Mouse (Mus musculus) 416B (cell line): Measurements from ENCODE around the gene Nme4.
A peak's percentile ranks its signal among the peaks of the same experiment; 100 is the strongest.

ENCODE experiments used
- DNase-seq: peaks from one replicate; pipeline ENCODE4 v3.0.0; 2011; ENCODE audit warnings: low read depth

Nme4 gene

DNA sequence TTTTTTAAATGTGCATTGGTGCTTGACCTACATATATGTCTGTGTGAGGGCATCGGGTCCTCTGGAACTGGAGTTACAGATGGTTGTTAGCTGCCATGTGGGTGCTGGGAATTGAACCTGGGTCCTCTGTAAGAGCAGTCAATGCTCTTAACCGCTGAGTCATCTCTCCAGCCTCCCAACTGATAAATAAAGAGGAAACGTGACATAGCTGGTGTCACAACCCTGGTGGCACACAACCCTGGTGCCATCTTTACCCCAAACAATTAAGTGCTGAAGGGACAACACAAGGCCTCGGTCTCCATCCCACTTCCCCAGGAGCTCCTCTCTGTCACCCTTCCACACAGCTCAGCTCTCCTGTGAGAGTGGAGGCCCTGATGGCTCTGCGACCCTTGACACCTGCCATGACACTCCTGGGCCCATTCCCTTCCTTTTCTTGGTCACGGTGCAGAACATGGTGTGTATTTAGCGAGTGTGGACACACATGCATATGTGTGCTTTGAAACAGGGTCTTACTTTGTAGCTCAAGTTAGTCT, 28.8 kb downstream of the Nme4 start:
- DNase-seq, result peak; percentile 39

DNA sequence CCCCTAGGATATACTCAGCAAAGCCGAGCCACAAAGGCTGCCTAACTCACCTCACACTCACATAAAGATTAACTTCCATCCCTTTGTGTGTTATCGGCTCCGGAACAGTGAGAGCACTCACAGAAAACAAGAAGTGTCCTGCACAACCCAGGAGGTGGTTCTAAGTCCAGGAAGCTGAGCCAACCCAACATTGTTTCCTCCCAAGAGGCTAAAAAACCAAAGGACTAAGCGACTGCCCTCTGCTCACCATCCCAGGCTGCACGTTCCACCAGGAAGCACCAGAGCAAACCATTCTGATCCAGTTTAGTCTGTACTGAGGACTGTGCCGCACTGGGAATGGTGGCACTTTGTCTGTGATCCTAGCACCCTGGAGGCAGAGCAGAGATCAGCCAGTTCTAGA, 30.5 kb downstream of the Nme4 start:
- DNase-seq, result no peak

DNA sequence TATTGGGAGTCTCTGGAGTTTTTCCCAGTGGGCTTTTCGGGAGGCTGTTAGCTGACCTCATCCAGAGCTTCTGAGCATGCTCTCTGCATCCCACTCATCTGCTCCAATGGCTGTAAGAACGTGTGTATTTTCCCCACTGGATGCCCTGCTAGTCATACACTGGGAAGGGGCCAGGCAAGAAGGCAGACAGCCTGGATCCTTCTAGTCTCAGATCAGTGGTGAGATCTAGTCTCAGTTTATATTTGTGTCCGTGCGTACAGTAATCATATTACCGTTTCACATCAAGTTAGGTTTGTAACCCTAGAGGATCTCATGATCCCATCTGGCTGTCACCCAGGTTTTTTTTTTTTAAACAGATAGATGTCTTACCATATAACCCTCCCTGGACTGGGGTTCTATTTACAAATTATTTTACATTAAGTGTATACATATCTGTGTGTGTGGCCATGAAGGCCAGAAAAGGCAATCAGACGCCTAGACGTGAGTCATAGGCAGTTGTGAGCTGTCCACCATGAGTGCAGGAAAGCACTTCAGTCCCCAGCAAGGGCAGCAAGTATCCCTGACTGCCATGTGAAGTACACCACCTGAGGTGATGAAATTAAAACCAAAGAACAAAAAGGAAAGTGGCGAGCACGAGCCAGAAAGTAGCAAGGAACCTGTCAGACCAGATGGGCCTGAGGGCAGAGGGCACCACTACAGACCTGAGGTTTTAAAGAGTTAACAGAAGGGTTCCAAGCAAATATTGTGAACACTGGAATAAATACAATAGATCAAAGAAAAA, 37.4 kb downstream of the Nme4 start:
- no peak for DNase-seq

DNA sequence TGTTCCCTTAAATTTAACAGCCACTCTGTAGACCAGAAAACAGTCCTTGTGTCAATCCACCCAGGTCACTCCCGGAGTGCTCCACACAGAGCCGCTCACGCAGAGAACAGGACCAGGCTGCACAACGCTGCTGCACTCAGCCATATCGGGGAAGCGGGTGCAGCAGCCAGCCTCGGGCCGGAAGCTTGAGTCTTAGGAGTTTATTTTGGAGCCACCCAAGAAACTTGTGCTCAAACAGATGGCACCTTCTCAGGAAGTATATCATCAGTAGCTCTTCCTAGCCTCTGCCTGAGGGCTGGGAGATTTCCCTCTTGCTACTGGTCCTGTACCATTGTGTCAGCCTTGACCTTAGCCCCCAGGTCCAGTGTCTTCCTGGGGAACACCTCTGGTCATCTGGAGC, 38.1 kb downstream of the Nme4 start:
- no peak for DNase-seq

DNA sequence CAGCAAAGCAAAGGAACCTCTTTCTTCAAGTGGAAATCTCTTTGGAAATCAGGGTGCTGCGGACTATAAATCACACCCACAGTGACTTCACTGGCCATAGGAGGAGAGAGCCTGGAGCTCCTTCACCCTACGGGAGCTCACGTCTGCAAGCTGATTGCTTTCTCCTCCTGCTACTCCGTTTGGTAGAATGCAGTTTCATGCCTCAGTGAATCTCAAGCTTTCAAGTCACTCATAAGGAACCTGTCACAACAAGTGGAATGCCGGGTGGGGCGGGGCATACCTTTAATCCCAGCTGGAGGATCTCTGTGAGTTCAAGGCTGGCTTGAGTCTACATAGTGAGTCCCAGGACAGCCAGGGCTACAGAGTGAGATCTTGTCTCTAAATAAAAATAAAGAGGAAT, 40.2 kb downstream of the Nme4 start:
- no peak for DNase-seq

DNA sequence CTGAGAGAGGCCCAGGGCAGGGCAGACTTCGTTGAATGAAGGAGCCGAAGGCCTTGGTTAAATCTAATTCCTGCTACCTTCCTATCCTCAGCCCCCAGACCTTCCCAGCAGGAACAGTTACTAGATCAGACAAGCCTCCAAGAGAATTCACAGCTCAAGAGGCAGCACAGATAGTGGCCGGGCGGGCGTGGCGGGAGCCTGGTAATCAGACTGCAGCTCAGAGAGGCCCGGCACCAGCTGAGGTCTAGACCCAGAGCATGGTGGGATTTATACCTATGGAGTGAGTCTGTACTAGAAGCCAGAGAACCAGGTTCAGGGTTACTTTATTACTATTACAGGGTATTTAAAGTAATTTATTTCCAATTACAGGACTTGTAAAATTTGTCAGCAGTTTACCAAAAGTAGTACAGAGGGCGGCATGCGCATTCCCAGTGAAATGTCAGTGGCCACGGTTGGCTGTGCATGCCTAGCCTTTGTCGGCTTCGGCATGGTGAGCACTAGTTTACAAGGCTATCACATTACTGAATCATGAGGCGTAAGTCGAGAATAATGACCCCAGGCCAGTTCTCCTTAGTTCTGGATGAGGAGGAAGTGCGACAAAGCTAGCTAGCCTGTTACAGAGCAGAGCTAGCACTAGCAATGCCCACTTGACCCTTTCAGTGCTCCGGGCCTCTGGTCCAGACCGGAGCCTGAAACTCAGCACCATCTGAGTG, 41.1 kb downstream of the Nme4 start:
- no peak for DNase-seq

DNA sequence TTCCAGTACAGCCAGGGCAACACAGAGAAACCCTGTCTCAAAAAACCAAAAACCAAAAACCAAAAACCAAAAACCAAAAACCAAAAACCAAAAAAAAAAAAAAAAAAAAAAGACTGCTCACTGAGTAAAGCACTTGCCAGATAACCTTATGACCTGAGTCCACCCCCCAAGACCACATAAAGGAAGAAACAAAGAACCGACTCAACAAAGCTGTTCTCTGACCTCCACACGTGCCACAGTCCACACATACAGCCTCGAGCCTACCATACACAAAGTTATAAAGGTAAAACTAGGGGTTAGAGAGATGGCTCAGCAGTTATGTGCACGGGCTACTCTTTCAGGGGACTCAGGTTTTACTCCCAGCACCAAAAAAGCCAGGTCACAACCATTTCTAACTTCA, 42.7 kb downstream of the Nme4 start:
- DNase-seq, result peak; percentile 71

DNA sequence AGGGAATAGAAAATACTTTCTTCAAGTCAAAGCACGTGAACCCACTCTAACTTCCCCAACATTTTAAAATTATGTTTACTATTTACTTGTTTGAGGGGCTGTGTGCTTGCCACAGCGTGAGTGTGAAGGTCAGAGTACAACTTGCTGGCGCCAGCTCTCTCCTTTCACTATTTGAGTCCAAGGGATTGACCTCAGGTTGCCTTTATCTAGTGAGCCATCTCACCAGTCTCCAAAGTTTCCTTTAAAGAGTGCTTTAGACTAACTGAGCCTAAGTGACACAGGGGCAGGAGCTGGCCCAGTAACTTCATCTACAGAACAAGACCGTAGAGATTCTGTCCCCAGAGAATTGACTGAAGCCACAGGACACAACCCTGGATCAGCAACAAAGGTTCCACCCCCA, 43.3 kb downstream of the Nme4 start:
- no peak for DNase-seq

DNA sequence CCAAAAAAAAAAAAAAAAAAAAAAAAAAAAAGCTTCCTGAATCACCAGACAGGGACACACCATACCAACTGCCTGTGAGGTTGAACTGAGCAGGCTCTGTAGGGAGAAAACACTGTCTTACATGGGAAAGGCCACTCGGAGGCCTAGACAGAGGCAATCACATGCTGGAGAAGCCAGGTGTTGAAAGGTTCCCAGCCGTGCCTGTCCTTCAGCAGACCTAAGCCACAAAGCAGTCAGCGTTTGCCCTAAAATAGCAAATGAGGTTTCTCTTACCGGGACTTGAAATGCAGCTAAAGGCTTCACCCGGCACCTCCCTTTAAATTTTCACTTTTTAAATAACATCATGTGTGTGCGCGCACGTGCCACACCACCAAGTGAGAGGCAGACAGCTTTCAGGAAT, 47.3 kb downstream of the Nme4 start:
- no peak for DNase-seq

DNA sequence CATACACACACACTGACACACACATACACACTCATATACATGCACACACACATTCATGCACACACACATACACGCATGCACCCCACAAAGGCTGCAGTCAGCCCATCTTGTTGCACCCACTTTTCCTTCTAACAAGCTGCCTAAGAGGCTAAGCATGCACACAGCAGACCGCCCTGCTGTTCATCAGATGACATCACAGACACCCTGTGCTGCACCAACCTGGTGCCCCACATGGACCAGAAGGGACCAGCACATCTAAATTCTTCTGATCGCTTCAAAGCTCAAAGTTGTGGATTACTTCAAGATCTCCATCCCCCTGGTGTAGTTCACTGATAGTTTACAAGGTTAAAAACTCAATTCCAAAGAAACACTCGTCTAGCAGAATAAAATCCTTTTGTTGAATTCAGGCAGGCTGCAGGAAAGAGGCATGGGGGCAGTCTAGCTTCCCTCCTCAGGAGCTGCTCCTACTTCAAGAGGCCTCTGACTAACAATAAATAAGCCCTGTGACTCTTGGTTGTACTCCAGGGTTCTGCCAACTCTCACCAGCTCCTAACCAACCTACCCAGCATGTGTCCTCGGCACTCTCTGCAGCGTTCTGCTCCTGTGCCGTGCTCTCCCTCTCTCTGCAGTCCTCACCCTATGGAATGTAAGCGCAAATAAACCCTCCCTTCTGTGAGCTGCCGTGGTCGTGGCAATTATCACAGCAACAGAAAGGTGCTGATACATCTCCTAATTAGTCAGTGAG, 49.0 kb downstream of the Nme4 start:
- no peak for DNase-seq

DNA sequence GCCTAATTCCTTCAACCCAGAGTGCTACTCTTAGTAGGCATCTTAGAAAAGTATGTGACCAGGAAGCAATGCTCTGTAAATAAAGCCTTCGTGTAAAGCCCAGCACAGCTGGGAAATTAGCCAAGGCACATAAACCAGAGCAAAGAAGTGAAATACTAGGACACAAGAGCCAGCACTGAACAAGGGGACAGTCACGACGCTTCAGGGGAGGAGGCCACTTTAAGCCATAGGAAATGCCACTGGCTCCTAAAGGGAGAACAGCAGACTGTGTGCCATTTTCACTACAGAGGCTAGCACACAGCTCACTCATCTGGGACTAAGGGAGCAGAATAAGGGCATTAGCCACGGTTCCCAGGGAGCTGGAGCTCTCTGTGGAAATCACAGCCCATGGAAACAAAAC, 50.1 kb downstream of the Nme4 start:
- DNase-seq, result no peak

DNA sequence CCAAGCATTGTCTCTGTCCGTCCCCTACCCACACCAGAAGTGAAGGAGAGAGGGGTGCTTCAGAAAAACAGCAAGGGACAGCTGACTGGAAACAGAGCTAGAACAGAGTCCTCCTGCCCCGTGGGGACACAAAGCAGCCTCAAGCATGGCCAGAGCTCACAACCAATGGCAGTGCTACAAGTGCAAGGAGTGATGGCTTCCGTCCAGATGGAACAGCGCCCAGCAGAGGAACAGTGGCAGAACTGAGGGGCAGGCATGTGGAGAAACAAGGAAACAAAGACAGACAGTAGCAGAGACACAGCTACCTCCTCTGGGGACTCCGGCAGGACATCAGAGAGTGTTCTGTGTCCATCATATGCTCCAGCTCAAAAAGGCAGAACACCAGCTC, 52.2 kb downstream of the Nme4 start:
- no peak for DNase-seq

DNA sequence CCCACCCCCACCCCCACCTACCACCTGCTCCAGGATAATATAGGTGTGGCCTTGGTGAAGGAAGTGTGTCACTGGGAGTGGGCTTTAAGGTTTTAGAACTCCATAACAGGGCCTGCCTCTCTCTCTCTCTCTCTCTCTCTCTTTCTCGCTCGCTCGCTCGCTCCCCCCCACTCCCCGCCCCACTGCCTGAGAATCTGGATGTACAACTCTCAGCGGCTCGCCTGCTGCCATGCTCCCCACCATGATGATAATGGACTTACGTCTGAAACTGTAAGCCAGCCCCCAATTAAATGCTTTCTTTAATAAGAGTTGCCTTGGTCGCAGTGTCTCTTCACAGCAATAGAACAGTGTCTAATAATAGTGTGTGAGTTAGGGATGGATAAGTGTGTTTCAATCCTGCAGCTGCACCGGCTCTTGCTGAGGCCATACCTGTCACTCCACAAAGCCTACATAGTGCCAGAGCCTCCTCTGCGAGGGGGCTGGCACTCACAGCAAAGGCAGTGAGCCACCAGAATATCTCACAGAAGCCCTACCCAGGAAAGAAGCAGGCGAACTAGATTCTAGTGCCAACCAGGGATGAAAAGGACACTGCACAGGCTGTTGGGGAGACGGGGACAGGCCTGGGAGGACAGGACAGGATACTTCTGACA, 52.7 kb downstream of the Nme4 start:
- DNase-seq, result no peak
